Mouse (Mus musculus): ENCODE results near the gene Bloc1s1.

The Bloc1s1 gene

DNA sequence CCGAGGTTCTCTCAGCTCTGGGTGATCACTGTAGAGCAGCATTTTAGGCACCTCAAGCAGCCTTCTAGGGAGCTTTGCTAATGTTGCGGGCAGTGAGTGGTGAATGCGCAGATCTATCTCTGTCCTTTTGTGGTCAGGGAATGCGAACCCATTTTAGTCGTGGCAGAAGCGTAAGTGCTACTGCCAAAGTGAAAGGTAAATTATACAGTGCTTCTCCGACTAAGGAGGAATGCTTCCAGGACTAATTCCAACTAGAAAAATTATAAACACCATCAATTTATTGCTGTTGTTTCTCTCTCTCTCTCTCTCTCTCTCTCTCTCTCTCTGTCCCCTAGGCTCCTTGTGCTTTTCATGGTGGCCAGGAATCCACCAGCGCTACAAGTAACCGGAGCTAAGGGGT is at the start of gene Bloc1s1:
TSS of gene Bloc1s1 (minus strand) at position 101 of the 400 bp plus-strand sequence.
- DNase-seq (ENCODE audit: low spot score in 2 of 2) = no peak

- DNase-seq (ENCODE audit: low spot score in 2 of 2) = no peak
Measured at GRCm38 (mm10) chr10:128972841-128973240, 49.0 kb upstream of the Bloc1s1 start.

GRCm38 (mm10) chr10:128970740-128971250 is 47.0 kb upstream of the Bloc1s1 start:
- no peak for DNase-seq (ENCODE audit: low spot score in 2 of 2)

DNA sequence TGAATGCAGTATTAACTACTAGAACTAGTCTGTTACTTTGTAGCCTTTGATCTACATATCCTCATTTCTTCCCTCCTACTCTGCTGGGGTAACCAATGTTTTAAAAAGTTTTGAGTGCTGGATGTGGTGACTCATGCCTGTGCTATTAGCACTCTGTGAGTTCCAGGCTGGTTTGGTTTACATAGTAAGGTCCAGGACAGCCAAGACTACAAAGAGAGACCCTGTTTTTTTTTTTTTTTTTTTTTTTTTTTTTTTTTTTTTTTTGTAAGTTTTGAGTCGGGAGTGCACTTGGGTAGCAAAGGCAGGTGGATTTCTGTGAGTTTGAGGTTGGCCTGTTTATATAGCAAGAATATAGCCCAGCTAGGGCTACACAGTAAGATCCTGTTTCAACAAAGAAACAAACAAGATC is 44.5 kb upstream of the Bloc1s1 start:
- no peak for DNase-seq (ENCODE audit: low spot score in 2 of 2)

- no peak for DNase-seq (ENCODE audit: low spot score in 2 of 2)
Measured at GRCm38 (mm10) chr10:128965871-128966270, 42.0 kb upstream of the Bloc1s1 start.

- no peak for DNase-seq (ENCODE audit: low spot score in 2 of 2)
Measured at GRCm38 (mm10) chr10:128964961-128965360, 41.1 kb upstream of the Bloc1s1 start.

DNA sequence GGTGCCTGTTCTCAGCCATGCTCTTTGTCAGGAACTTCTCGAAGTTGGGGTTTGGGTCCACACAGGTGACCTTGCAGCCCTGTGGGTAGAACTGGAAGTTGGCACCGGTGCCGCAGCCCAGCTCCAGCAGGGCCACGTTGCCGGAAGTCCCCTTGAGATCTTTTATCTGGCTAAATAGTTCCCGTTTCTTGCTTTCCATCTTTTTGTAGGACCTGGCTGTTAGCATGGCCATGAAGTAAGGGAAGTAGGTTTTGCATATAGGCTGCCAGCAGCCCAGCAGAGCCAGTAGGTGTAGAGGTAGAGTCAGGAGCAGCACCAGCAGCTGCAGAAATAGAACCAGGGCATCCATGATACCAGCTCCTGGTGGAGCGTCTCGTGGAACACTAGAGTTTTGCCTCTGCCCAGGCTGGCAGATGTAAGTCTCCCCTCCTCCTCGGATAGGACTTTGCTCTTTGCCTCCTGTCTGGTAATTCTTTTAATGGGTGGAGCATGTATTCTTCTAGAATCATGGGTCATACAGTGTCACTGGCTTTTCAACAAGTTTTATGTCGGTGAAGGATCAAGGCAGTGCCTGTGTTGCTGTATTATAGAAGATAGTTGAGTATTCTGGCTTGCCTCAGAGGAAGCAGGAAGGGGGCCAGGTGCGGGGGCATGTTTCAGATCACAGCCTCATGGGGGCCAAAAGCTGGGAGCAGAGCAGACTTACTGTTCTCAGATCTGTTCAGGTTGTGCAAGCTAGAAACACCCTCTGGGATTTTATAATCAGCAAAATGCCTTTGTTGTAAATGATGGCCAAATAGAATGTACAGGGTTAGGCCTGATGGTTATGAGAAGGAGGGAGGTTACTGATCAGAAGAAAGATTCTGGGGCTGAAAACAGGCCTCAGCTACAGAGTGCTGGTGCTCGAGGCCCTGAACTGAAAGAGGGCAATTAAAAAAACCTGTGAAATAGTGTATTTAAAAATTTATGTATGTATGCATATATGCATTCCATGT is 37.1 kb upstream of the Bloc1s1 start, which contains the start of gene Mettl7b:
TSS of gene Mettl7b (minus strand) at position 399 of the 995 bp plus-strand sequence.
- no peak for DNase-seq (ENCODE audit: low spot score in 2 of 2)

GRCm38 (mm10) chr10:128960142-128960541 is 36.3 kb upstream of the Bloc1s1 start:
- no peak for DNase-seq (ENCODE audit: low spot score in 2 of 2)

GRCm38 (mm10) chr10:128958340-128958739 is 34.5 kb upstream of the Bloc1s1 start:
- no peak for DNase-seq (ENCODE audit: low spot score in 2 of 2)

GRCm38 (mm10) chr10:128950208-128950887 is 26.5 kb upstream of the Bloc1s1 start:
- DNase-seq (ENCODE audit: low spot score in 2 of 2) = no peak

DNA sequence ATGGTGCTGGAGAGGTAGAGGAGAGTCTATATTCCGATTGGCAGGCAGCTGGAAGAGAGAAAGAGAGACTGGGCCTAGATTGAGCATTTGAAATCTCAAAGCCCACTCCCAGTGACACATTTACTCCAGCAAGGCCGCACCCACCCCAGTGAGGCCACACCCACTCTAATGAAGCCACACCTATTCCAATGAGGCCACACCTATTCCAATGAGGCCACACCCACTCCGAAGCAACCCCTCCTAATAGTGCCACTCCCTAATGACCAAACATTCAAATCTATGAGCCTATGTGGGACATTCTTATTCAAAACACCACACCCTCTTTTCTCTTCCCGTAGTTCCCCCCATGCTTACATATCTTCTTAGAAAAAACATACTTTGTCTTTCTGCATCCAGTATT is 23.7 kb upstream of the Bloc1s1 start:
- DNase-seq (ENCODE audit: low spot score in 2 of 2) = no peak

GRCm38 (mm10) chr10:128945675-128946074 is 21.8 kb upstream of the Bloc1s1 start:
- DNase-seq (ENCODE audit: low spot score in 2 of 2) = no peak

DNA sequence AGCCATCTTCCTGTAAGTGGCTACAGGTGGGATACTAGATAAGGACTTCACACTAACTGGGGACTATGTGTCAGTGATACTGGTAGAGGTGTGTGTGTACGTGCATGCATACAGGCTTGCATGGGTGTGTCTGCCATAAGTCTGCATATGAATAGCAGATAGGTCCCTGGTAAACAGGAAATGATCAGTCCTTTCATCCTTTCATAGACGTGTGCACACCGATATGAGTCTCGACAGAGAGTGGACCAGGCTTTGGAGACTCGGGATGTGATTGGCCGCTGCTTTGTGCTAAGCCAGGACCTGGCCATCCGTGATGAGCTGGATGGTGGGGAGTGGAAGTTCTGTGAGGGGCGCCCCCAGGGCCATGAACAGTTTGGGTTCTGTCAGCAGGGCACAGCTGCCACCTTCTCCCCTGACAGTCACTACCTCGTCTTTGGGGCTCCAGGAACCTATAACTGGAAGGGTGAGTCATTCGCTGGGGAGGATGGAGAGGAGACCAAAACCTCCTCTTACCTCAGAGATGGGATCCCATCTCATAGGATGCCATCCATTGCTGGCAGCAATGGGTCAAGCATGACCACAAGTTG is 16.7 kb upstream of the Bloc1s1 start:
- no peak for DNase-seq (ENCODE audit: low spot score in 2 of 2)

- DNase-seq (ENCODE audit: low spot score in 2 of 2) = no peak
Measured at GRCm38 (mm10) chr10:128938974-128939373, 15.1 kb upstream of the Bloc1s1 start.

DNA sequence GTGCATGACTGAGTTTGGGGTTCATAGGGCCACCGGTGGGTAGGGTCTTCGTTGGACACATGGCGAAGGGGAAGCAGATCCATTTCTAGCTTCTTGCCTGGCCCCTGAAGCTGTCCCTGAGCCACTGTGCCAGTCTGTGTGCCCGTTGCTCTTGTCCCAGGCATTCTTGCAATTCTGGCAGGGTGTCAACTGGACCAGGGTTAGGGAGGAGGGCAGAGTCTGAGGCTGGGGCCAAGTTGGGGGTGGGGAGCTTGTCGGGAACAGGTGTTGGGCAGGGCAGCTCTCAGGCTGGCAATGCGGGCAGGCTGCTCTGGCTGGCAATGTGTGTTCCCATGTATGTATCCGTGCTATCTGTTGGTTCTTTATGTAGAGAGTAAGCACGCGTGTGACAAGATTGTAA is 14.6 kb upstream of the Bloc1s1 start:
- DNase-seq (ENCODE audit: low spot score in 2 of 2) = no peak

DNA sequence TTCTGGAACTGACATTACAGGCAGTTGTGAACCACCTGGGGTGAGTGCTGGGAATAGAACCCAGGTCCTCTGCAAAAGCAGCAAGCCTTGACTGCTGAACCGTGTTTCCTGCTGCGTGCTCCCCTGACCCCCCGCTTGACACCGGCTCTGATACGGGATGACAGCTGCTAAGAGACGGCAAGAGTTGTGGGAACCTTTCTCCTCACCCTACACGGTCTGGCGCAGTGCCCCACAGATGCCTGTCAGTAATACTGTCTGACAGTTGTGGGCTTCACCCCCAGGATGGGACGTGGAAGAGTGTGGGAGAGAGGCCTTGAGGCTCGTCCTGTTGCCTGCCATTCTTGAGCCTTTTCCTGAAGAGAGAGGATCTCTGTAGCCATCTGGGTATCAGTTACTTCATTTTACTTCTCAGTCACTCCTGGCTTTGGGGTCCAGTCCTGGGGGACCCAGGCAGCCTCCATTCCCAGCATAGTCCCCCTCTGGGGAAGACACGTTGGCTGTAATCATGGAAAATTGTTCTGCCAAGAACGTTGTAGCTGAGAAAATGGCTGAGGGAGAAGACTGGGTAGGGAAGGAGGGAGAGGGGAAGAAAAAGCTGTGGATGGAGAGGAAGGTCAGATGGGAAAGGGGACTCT is 14.0 kb upstream of the Bloc1s1 start:
- no peak for DNase-seq (ENCODE audit: low spot score in 2 of 2)

DNA sequence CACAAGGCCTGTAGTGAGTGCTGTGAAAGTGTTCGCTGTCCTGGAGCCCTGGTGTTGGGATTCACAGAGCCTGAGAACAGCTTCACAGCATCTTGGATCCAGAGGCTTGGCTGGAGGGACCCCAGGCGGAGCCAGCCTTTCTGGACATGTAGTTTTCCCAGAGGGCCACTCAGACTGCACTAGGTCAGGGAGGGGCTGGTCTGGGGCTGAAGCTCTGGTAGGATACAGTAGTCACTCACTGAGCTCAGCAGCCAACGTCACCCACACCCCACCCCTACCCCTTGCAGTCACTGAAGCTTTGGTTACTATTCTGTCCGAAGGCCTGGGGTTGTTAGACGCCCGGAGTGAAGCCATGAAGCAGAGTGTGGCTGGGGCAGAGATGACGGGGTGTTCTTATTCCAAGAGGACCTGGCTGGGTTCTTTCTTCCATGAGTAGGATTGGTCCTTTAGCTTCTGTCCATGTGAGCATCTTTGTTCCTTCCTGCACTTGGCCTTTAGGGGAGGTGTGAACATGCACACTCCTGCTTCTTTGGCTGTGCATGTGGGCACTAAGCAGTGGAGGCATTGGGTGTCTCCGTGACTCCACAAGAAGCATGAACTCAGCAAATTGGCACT is 12.1 kb upstream of the Bloc1s1 start:
- DNase-seq (ENCODE audit: low spot score in 2 of 2) = no peak

- DNase-seq (ENCODE audit: low spot score in 2 of 2) = no peak
Measured at GRCm38 (mm10) chr10:128934997-128935787, 11.4 kb upstream of the Bloc1s1 start.

DNA sequence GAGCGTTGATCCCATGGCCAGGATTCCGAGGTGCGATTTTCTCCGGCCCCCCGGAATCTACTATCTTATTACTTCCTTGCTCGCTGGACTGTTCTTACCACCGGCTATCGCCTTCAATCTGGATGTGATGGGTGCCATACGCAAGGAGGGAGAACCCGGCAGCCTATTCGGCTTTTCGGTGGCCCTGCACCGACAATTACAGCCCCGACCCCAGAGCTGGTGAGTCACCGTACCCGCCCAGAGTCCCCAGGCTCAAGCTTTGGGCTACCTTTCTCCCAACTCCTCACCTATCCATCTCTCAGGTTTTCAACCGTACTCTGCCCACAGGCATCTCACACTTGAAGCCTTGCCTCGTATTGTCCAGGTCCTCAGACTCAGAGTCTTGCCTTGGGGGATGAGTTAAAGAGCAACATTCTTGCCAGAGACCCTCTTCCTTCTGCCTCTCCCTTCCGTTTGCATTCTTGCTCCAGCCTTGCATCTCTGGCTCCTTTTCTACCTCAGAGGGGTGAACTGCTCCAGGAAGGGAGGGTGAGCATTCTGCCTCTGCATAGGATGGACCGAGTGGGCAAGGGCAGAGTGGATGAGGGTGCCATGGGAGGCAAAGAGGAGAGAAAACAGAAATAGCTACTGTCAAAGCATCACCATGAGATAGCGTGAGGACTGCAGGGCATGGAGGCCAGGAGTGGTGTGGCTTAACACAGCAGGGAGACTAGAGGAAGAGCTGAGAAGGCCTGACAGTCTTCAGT is 10.3 kb upstream of the Bloc1s1 start:
- no peak for DNase-seq (ENCODE audit: low spot score in 2 of 2)

GRCm38 (mm10) chr10:128933574-128933973 is 9.7 kb upstream of the Bloc1s1 start, which contains the start of gene Itga7:
Gene Itga7, plus strand, starts transcription at chr10:128933818.
- no peak for DNase-seq (ENCODE audit: low spot score in 2 of 2)
